Mouse (Mus musculus) kidney, adult 8-10 months (tissue): ENCODE results near the gene ccdc198.

Source experiments
- DNase-seq, 2 experiments: peaks; one replicate each; pipeline ENCODE4 v3.0.0; 2022

Gene ccdc198

GRCm38 (mm10) chr14:49186270-49186669 lies 59.0 kb downstream of the ccdc198 start:
- DNase-seq = no peak

GRCm38 (mm10) chr14:49179736-49180135 lies 65.5 kb downstream of the ccdc198 start:
- DNase-seq = no peak

DNA sequence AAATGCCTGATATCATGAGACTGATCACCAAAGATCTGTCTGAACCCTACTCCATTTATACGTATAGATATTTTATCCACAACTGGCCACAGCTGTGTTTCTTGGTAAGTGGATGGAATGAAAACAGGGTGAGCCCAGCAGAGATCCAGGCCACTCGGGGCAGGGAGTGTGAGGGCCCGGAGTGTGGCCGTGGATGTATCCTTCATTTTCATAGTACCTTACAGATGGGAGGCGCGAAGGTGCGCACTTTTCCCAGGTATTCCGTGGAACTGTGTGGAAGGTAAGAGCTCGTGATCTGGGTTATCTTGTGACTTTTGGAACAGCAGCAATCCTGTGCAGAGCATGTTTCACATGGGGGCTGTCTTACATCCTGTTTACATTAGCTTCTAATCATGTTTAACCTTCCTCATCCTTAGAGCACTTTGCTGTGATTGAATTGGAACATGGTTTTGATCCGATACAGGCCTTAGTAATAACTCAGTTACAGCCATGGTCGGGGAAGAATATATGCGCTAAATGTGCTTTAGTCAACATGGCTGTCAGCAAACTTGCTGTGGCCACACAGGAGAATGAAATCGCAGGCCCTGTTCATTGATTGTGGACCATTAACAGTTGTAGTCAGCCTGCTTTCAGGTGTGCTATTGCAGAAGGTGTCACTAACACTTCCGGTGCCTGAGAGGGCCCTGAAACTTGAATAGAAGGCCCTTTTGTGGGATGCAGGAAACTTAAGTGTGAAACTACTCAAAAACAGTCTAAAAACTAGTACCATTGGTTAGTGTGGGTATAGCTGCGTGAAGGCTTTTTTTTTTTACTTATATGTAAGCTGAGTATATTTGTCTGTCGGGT lies 71.8 kb downstream of the ccdc198 start:
- DNase-seq = peak in 1 of 2 experiments; percentile 5

GRCm38 (mm10) chr14:49172582-49172988 lies 72.7 kb downstream of the ccdc198 start:
- peak; percentile 30 to 42 for DNase-seq

GRCm38 (mm10) chr14:49171867-49172581 lies 73.2 kb downstream of the ccdc198 start, which contains the start of gene Naa30:
TSS of gene Naa30 (plus strand) at chr14:49172226.
- peak; percentile 98 to 99 for DNase-seq

- DNase-seq = peak; percentile 5 to 43
Measured at GRCm38 (mm10) chr14:49171286-49171685, 74.0 kb downstream of the ccdc198 start.
